Mouse (Mus musculus): ENCODE measurements around the gene Kcnn1.
A peak's percentile ranks its signal among the peaks of the same experiment; 100 is the strongest.

The Kcnn1 gene

DNA sequence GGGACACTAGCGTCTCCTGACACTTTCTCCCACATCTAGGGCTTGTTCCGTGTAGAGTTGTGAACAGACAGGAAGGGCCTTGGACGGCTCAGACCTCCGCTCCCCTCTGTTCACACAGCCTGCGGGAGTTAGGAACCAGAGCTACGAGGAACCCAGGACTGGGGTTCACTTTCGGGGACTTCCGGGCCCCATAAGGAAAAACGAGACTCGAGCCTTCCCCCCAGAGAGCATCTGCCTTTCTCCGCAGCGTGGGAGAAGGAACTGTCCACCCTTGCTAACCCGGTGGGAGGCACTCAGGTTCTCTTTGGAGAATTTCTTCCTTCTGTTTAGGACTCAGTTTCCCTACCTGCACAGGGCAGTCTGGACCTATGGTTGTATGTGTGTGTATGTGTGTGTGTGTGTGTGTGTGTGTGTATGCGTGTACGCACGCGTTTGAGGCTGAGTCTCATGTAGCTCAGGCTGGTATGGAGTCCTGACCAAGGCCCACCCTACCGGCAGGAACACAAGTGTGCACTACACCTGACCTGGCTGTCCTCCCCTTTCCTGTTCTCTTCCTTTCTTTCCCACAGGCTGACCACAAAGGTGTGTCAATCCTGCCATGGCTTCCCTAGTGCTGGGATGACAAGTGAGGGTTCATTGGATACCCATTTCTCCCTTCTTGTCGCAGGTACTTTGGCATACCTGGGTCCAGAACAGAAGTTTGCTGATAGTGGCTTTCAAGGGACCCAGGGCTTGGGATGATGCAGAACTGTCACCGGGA lies 30.0 kb upstream of the Kcnn1 start:
- DNase-seq, result no peak

DNA sequence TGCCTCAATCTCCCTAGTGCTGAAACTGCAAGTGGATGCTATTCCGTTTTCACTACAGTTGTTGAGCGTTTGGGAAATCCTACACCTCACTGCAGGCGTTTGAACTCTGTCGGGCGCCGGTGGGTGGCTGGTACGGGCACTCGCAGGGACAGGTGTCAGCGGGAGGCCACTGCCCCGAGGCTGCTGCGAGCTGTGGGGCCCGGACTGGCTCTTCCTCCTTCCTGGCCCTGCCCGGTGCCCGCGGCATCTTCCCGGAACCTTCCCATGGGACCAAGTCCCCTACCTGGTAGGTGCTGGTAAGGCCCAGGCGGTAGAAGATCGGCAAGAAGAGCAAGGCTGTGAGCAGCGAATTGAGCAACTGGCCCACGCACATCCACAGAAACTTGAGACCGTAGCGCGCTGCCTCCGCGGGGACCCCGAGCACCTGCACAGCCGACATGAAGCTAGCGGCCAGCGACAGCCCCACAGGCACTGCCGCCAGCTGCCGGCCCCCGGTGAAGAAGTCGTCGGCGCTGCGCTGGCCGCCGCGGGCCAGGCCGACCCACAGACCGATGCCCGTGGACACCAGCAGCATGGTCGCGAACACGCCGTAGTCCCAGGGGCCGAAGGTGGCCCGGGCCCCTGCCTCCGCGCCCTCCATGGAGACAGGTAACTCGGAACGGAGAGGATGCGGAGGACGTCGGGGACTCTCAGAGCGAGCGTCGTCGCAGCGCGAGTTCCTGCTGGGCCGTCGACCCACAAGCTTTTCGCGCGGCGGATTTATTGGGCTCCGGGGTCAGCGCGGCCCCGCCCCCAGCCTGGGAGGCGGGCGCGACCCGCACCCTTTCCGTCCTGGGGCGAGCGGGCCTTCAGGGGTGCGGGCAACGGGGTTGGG lies 29.2 kb upstream of the Kcnn1 start, which contains the start of gene Slc5a5:
Gene Slc5a5, minus strand, starts transcription at position 736 of the 874 bp plus-strand sequence.
- DNase-seq, result no peak

DNA sequence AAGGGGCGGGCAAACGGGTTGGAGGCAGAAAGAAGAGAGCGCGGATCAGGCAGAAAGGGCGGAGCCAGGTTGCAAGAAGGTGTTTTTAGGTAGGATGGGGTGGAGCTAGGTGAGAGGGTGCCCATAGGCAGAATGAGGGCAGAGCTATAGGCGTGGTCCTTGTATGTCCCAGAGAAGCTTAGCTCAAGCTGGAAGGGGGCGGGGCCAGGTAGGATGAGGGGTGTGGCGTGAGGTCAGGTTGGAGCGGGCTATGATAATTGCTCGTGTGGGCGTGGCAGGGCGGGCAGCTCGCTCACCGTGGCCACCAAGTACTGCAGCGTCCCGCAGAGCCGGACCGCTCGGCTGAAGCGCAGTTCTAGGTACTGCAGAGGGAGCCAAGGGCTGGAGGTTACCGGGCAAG lies 28.3 kb upstream of the Kcnn1 start:
- DNase-seq, result no peak

DNA sequence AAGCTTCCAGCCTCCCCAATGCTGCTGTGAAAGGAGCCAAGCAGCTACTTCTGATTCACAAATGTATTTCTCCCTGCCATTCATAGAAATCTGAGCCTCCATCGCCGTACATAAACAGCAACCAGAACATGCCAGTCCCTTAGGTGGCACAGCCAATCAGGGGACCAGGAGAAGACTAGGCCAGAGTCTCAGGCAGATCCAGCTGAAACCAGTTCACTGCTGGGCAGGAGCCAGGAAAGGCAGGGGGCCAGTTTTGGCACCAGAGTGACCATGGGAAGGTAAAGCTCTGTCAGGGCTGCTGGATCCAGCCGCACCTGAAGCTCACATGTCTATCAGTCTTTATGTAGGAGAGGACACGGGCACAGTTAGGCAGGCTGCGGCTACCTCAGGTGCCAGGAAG lies 27.6 kb upstream of the Kcnn1 start:
- no peak for DNase-seq

DNA sequence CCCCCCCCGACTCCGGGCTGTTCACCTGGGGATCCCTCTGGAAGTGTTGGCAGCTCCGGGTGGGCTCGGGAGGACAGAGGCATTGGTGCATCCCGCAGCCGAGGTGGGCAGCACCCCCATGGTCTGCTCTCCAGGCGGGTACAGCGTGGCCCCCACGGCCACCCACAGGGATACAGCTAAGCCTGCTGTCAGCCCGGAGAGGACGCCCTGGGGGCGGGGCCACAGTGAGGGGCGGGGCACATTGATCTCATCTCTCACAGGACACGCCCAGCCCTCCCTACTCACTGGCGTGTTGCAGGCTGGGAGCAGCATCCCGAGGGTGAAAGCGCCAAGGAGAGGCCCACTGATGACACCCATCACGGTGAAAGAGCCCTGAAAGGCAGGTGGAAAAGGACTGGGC lies 24.6 kb upstream of the Kcnn1 start:
- DNase-seq, result no peak

DNA sequence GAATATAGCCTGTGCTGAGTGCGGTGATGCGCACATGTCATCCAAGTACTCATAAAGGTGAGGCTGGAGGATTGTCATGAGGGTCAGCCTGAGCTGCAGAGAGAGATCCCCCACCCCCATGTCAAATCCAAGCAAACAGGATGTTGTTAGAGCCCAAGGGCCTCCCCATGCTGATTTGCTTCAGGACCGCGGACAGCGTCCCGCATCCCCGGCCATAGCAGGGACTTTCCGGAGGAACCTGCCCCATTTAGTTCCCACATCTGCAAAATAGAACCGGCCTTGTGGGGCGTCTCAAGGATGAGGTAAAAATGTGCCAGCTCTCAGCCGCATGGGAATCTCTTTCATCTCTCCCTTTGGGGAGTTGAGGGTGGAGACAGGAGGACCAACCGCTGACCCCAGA lies 22.6 kb upstream of the Kcnn1 start:
- no peak for DNase-seq

DNA sequence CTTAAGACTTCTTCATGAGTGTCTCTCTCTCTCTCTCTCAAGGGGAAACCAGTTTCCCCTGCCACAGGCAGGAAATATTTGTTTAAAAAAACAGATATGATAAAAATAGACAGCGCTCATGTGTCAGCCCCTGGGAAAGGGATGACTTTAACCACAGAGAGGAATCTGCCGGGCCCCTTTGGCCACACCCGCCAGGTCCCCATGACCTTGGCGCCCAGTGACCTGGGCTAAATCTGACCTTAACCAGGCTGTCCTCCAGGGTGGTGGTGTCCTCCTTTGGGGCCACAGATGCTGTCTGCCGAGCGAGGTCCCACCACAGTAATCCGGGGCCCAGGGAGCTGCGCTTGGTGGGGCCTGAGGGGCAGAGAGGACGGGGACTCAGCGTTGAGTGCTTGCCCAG lies 21.6 kb upstream of the Kcnn1 start:
- peak; percentile 91 for DNase-seq

DNA sequence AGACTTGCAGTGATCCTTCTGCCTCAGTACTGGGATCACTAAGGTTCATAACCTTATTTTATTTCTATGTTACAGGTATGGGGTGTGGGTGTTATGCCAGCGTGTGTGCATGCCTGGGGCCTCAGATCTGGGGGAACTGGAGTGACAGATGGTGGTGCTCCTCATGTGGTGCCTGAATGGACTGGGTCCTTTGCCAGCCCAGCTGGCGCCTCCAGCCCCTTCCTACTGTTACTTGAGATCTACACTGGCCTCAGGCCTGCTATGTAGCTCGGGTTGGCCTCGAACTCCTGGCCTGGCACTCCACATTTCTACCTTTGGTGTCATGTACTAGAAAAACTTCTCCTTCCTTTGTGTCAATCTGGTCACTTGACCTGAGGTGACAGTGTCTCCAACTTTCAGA lies 21.1 kb upstream of the Kcnn1 start:
- no peak for DNase-seq

DNA sequence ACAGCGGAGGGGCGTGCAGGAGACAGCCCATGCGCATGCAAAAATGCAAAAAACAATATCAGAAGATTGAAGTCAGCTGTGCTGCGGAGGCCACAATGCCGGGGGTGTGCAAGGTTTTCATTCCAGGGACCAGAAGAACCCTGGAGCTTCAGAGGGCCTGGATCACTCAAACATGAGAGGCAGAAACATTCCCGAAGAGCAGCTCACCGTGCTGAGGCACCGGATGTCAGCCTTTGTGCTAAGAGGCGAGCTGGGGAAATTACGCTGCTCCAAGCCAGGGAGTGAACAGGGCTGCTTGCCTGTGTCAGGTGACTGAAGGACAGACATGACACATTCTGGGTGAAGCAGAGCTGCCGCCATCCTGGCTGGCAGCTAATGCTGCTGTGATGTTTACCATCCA lies 17.5 kb upstream of the Kcnn1 start:
- DNase-seq, result peak; percentile 94

DNA sequence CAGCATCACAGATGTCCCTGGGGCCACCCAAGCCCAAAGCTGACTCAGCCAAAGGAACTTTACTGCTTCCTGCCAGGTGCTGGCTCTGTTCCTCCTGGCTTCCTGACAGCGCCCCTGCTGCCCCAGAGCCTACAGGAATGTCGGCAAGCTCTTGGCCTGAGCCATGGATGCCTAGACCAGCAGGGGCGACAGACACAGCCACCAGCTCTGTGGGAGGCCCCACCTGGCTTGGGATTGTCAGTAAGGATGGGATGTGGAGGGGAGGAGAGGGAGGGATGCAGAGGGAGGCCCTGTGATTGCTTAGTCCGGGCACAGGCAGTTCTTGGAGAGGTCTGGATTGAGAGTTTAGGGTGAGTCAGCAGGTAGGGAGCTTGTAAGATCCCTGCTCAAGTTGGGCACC lies 17.1 kb upstream of the Kcnn1 start:
- peak; percentile 96 for DNase-seq

DNA sequence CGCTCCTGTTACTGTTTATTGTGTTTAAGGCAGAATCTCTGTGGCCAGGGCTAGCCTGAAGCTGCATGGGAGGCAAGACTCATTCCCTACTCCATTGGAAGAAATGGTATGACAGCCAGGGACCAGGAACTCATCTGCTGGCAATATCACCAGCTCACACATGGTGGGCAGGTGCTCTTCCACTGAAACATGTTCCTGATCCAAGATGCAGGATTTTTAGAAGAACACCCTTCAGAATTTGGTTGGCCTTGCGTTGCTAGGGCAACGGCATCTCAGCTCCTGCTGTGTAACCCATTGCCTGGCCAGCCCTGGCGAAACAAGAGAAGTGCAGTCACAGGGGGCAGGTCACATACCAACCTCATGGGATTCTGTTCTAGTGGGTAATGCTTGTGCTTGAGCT lies 16.4 kb upstream of the Kcnn1 start:
- no peak for DNase-seq

DNA sequence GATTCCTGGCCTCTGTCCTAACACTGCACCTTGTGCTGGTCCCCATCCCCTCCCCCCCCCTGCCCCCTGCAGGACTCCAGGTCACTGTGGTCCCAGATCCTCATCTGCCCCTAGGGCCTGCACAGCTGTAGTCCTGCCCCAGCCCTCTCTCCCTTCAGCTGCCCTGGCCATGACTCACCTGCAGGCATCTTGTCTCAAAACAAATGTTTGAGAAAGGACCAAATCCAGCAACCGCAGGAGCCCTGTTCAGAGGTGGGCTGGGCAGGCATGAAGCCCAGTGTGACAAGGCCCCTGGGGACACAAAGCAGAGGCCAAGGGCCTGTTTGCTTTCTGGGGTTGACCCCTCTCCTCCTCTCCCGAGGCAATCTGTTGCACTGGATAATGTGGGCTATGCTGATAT lies 15.1 kb upstream of the Kcnn1 start:
- no peak for DNase-seq

DNA sequence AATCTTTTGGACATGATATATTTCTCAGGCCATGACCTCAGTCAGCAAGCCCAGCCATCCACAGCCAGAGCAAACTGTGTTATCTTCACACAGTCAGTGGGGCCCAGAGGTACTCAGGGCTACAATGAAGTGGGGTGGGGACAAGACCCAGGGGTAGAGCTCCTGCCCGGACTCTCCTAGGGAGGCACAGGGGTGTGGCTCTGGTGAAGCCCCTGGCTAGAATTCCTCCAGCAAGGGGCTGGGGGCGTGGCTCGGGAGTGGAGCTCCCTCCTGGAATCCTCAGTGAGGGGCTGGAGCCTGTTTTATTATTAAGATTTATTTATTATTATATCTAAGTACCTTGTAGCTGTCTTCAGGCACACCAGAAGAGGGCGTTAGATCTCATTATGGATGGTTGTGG lies 13.3 kb upstream of the Kcnn1 start:
- no peak for DNase-seq

DNA sequence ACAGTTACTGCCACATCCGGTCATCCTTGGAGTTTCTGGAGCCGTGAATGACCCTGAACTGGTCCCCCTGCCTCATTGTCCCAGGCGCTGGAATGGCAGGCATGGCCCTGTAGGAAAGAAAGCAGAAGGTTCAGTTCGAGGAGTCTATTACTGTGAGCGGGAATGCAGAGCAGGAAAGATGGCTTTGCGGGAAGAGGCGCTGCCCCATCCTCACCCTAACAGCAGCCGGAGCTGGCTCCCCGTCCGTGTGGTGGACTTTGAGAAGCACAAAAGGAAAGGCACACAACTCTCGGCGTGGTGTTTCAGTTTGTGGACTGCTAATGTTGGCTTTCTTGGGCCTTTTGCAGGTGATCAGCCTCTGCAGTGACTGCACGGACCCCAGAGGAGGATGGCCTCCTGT lies 11.4 kb upstream of the Kcnn1 start:
- DNase-seq, result peak; percentile 93

DNA sequence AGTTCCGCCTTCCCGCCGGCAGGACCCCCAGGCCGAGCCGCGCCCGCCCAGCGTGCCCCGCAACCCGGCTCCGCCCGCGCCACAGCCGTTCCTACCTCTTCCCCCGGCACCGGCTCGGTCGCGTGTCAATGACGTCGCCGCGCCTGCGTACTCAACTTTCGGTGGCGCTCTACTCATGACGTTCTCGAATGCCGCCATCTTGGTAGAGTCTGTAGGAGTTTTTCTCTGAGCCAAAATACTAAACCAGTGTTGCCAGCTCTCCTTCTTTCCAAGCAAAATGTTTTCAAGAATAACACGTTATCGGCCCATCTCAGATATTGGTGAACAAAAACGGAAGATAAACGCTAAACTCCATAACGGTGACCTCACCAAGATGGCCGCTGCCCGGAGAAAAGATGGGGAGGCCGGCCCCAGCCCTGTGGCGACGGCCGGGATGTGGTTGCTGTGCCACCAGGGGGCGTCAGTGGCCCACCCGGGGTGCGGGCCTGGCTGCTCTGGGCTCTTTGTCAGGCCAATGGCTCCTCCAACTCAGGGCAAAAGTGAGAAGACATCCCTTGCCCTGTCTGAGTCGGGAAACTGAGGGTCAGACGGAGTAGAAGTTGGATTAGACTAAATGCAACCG lies 10.4 kb upstream of the Kcnn1 start, which contains the start of gene Ccdc124:
Gene Ccdc124, minus strand, starts transcription at position 572 of the 622 bp plus-strand sequence.
- DNase-seq, result peak; percentile 99

DNA sequence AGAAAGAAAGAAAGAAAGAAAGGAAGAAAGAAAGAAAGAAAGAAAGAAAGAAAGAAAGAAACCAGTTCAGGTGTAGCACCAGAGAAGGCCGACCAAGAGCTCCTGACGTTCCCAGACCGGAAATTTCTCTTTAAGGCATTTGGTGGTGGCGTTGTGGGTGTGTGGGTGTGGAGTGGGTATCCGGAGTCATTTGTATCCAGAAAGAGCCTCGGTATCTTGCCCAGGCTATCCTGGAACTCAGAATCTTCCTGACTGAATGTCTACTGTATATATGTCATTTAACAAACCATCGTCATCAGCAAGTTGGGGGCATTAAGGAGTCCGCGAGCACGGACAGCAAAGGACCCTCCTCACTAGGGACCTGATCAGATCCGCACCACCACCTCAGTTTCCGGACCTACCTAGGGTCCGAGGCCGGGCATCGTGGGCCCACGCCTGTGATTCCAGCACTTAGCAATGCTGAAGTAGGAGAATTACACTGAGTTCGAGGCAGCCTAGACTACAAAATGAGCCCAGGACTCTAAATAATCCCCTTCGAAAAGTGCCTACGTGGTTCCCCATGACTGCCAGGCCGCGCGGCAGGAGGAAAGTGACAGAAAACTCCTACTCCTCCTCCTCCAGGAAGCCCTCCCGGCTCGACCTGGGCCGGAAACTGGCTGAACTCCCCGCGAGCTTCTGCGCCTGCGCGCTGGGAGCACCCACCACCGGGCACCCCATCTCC lies 9.7 kb upstream of the Kcnn1 start:
- no peak for DNase-seq

DNA sequence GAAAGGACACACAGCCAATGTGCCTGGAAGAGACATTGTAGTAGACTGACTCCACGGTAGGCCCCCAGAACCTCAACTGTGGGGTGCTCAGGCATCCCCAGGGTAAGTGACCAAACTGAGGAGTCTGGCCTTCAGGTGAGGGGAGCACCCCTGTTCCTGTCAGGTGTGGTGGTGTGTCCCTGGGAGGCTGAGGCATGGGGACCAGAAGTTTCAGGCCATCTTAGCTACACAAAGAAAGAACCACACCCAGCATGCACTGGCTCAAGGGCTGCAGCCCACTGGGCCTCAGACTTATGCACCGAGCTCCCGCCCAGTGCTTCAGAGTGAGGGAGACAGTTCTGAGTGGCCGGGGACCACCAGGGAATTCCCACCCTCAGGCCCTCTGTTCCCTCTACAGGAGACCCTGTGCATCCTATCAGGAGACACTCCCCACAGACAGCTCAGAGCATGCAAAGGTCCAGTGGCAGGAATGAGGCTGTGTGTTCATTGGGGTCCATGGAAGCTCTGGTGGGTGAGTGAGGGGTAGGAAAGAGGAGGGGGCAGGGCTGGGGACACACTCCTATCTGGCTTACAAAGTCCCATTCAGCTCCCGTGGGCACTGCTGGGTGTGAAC lies 8.2 kb upstream of the Kcnn1 start:
- DNase-seq, result peak; percentile 93

DNA sequence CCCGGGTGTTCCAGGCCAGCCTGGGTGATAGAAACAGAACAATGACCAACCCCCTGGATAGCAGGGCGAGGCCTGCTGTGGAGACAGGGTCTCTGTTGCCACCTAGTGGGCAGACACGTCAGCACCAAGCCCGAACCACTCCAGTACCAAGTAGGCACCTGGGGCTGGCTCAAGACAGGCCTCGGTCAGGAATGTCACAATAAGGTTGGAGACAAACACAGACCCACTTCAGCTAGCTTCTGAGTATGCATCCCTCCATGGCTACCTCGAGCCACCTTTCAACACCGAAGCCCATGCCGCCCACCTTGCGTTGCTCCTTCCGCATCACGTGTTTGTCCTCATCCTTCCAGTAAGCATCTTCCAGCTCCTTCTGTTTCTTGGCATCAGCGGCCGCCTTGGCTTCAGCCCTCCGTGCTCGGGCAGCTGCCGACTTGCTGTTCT lies 6.6 kb upstream of the Kcnn1 start:
- peak; percentile 98 for DNase-seq

DNA sequence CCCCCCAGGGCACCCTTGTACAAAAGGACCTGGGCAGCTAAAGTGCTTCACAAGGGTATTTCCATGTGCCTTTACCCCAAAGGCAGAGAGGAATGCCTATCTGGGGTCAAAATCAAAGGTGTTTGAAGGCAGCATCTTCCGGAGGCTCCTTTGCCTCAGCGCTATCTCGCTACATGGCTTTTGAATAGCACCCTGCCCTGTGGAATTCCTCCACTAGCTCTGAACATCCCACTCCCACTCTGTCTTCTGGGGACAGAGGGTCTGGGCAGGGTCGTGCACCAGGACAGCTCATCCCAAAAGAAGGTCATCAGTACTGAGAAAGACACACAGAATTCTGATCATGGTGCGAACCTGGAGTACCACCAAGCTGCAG lies 6.1 kb upstream of the Kcnn1 start:
- DNase-seq, result no peak

DNA sequence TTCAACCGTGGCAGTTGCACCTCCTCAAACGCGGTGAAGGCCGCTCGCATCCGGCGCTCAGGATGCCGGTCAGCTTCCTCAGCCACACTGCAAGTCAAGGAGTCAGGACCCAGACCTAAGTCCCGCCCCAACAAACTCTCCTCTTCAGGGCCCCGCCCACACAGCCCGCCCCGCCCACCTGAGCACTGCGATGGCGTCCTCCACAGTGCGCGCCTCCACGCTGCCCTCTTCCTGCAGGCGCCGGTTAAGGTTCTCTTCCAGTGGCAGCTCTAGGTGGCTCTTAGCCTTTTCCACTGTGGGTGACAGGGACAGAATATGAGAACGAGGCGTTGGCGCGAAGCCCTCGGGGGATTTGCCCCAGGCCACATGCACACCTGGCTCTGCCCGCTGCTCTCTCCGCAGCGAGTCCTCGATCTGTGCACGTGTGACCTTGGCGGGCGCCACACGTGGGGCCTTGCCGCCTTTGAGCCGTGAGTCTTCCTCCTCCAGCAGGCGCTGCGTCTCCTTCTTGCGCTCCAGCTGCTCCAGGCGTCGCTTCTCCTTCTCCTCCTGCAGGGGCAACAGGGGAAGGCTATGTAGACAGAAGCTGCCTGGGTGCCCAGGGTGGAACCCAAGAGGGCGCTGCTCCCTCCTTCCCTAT lies 5.6 kb upstream of the Kcnn1 start:
- DNase-seq, result peak; percentile 93

DNA sequence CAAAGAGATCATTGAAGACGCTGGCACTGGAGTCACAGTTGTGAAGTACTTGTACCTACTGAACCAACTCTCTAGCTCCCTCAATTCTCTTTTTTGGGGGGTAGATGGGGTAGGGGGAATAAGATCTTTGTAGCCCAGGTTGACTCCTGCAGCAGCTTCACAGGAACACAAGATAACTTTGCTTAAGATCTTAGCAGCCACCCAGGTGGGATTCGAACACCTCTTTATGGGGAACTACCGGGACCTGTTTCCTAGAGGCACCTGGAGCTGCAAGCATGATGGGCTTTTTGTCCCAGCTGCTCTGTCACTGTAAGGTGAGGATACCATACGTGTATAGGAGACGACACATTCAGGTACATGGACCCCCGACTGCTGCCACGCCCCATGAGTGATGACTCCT lies 3.5 kb upstream of the Kcnn1 start:
- peak; percentile 91 for DNase-seq

DNA sequence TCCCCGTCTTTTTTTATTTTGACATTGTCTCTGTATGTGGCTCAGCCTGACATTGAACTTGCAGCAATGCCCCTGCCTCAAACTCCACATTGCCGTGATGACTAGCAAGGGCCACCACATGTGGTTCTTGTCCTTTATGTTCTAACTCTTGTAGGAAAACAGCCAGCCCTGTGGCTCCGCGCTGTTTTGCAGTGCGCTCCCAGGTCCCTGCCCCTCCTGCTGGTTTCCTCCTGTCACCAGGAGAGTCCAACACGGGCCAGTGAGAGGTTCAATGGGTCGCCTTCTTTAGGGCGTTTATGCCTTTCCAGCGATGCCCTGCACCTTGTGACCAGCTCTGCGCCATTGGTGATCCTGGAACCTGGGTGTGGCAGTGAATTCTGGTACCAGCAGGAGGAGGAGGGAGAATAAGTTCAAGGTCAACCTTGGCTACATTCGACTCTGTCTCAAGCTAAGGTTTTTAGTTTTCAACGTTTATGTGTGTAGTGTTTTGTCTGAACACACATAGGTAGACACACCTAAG lies 3.0 kb upstream of the Kcnn1 start:
- DNase-seq, result no peak
